Mouse (Mus musculus): ENCODE results near the gene 1700034J05Rik. TPM values are rescaled to one million over a fixed set of nuclear protein-coding genes. Genes with fewer than 3 reads are reported as not detected.

The 1700034J05Rik gene
- polyA plus RNA-seq, 1 experiment, result 188 TPM

DNA sequence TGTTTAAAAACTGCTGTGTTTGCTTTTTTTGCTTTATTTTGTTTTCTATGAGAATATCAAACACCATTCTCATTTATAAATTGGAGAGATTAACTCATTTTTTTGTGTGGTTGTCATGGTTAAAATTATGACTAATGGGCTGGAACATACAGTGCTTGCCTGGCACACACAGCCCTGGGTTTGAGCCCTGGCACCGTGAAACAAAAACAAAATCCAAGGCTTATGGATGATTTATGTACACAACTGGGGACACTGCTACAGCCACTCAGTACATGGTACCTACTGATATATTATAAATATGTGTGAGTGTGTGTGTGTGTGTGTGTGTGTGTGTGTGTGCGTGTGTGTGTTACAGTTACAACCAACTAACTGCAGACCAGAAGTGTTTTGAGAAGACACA is 19.2 kb upstream of the 1700034J05Rik start:
- no peak for TF ChIP-seq CTCF (IDR thresholded peaks at IDR 0.05; ENCODE audit: control insufficient read depth, insufficient read depth, insufficient replicate concordance, low read depth, low read length)
- no peak for TF ChIP-seq POLR2A (IDR thresholded peaks at IDR 0.05; ENCODE audit: control insufficient read depth, low read depth, low read length)
- H3K36me3 ChIP-seq (ENCODE audit: control insufficient read depth, insufficient read depth, low read length), result no peaks in the 10 kb centered on the region
- H3K4me1 ChIP-seq (ENCODE audit: control insufficient read depth, insufficient read depth, low read length), result no peaks in the 10 kb centered on the region
- no peak overlapping the region for H3K4me3 ChIP-seq (ENCODE audit: control insufficient read depth, low read depth, low read length)
- H3K27ac ChIP-seq (ENCODE audit: control insufficient read depth, insufficient read depth, low read depth, low read length), result no peak overlapping the region
- no peaks in the 10 kb centered on the region for H3K27me3 ChIP-seq (ENCODE audit: control insufficient read depth, insufficient read depth, low read length)

- no peak overlapping the region for H3K4me3 ChIP-seq (ENCODE audit: control insufficient read depth, low read depth, low read length)
- H3K27me3 ChIP-seq (ENCODE audit: control insufficient read depth, insufficient read depth, low read length), result no peaks in the 10 kb centered on the region
- H3K4me1 ChIP-seq (ENCODE audit: control insufficient read depth, insufficient read depth, low read length), result no peaks in the 10 kb centered on the region
- no peak overlapping the region for H3K27ac ChIP-seq (ENCODE audit: control insufficient read depth, insufficient read depth, low read depth, low read length)
- TF ChIP-seq CTCF (IDR thresholded peaks at IDR 0.05; ENCODE audit: control insufficient read depth, insufficient read depth, insufficient replicate concordance, low read depth, low read length), result no peak
- TF ChIP-seq POLR2A (IDR thresholded peaks at IDR 0.05; ENCODE audit: control insufficient read depth, low read depth, low read length), result no peak
- H3K36me3 ChIP-seq (ENCODE audit: control insufficient read depth, insufficient read depth, low read length), result no peaks in the 10 kb centered on the region
These were observed 18.5 kb upstream of the 1700034J05Rik start for GRCm38 (mm10) chr6:146972740-146973139.

DNA sequence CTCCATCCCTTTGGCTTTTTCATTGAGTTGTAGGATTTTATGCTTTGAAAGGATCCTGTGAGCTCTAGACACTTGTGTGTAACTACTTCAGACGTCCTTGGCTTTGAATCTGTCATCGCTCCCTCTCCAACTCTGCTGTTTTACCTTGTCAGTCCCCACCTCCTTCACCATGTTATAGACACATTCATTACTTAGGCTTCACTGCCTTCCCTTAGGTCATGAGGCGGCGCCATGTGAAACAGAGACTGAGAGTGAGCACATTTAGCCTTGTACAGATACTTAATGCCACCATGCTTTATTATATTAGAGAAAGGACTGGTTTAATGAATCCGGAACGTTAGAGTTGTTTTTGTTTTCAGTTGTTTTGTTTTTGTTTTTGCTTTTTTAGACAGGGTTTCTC is 17.8 kb upstream of the 1700034J05Rik start:
- Histone ChIP-seq H3K36me3 (ENCODE audit: control insufficient read depth, insufficient read depth, low read length) (no peaks in the 10 kb centered on the region), H3K4me1 (ENCODE audit: control insufficient read depth, insufficient read depth, low read length) (no peaks in the 10 kb centered on the region), H3K27ac (ENCODE audit: control insufficient read depth, insufficient read depth, low read depth, low read length) (no peak overlapping the region), H3K4me3 (ENCODE audit: control insufficient read depth, low read depth, low read length) (no peak overlapping the region), H3K27me3 (ENCODE audit: control insufficient read depth, insufficient read depth, low read length) (no peaks in the 10 kb centered on the region)
- TF ChIP-seq CTCF (IDR thresholded peaks at IDR 0.05; ENCODE audit: control insufficient read depth, insufficient read depth, insufficient replicate concordance, low read depth, low read length) (no peak), POLR2A (IDR thresholded peaks at IDR 0.05; ENCODE audit: control insufficient read depth, low read depth, low read length) (no peak)

GRCm38 (mm10) chr6:146971366-146971765 is 17.1 kb upstream of the 1700034J05Rik start:
- Histone ChIP-seq H3K27ac (ENCODE audit: control insufficient read depth, insufficient read depth, low read depth, low read length) (no peak overlapping the region), H3K36me3 (ENCODE audit: control insufficient read depth, insufficient read depth, low read length) (no peaks in the 10 kb centered on the region), H3K4me3 (ENCODE audit: control insufficient read depth, low read depth, low read length) (no peak overlapping the region), H3K4me1 (ENCODE audit: control insufficient read depth, insufficient read depth, low read length) (no peaks in the 10 kb centered on the region), H3K27me3 (ENCODE audit: control insufficient read depth, insufficient read depth, low read length) (no peaks in the 10 kb centered on the region)
- TF ChIP-seq POLR2A (IDR thresholded peaks at IDR 0.05; ENCODE audit: control insufficient read depth, low read depth, low read length), result no peak
- no peak for TF ChIP-seq CTCF (IDR thresholded peaks at IDR 0.05; ENCODE audit: control insufficient read depth, insufficient read depth, insufficient replicate concordance, low read depth, low read length)

DNA sequence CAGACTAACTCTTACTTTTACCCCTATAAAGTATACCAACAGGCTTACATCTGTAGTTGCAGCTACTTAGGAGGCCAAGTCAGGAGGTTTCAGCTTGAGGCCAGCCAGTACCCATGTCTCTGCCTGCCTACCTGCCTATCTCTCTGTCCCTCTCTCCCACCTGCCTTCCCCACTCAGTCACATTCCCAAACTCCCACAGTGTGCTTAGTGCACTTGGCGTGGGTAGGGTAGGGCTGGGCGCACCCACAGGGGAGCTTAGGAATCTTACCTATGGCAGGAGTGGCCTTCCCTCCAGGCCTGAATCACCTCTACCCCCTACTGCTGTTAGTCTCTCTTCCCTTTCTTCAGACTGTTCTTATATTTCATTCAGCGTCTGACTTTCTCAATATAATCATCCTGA is 16.6 kb upstream of the 1700034J05Rik start:
- H3K4me3 ChIP-seq (ENCODE audit: control insufficient read depth, low read depth, low read length), result no peak overlapping the region
- H3K27me3 ChIP-seq (ENCODE audit: control insufficient read depth, insufficient read depth, low read length), result no peaks in the 10 kb centered on the region
- no peaks in the 10 kb centered on the region for H3K36me3 ChIP-seq (ENCODE audit: control insufficient read depth, insufficient read depth, low read length)
- no peak overlapping the region for H3K27ac ChIP-seq (ENCODE audit: control insufficient read depth, insufficient read depth, low read depth, low read length)
- no peaks in the 10 kb centered on the region for H3K4me1 ChIP-seq (ENCODE audit: control insufficient read depth, insufficient read depth, low read length)
- TF ChIP-seq POLR2A (IDR thresholded peaks at IDR 0.05; ENCODE audit: control insufficient read depth, low read depth, low read length), result no peak
- TF ChIP-seq CTCF (IDR thresholded peaks at IDR 0.05; ENCODE audit: control insufficient read depth, insufficient read depth, insufficient replicate concordance, low read depth, low read length), result no peak

DNA sequence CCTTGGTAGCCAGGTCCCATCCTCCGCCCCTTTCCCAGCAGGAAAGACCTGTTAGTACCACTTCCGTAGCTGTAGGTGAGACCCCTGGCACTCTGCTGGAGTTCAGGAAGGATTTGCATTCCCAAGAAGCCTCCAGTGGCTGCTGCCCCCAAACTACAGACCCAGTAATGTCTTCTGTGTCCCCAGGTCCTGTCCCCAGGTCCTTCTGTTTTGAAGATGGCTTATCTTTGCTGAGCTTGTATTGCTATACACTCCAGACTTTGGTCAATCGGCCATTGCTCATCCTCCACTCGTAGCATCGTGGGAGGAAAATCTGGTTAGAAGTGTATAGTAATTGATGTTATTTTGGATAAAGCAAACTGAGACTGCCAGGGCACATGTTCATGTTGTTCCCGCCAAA is 13.6 kb upstream of the 1700034J05Rik start:
- no peak overlapping the region for H3K27ac ChIP-seq (ENCODE audit: control insufficient read depth, insufficient read depth, low read depth, low read length)
- H3K4me3 ChIP-seq (ENCODE audit: control insufficient read depth, low read depth, low read length), result no peak overlapping the region
- TF ChIP-seq POLR2A (IDR thresholded peaks at IDR 0.05; ENCODE audit: control insufficient read depth, low read depth, low read length) (no peak), CTCF (IDR thresholded peaks at IDR 0.05; ENCODE audit: control insufficient read depth, insufficient read depth, insufficient replicate concordance, low read depth, low read length) (no peak)
- no peaks in the 10 kb centered on the region for H3K4me1 ChIP-seq (ENCODE audit: control insufficient read depth, insufficient read depth, low read length)
- H3K27me3 ChIP-seq (ENCODE audit: control insufficient read depth, insufficient read depth, low read length), result no peaks in the 10 kb centered on the region
- H3K36me3 ChIP-seq (ENCODE audit: control insufficient read depth, insufficient read depth, low read length), result no peaks in the 10 kb centered on the region

- Histone ChIP-seq H3K36me3 (ENCODE audit: control insufficient read depth, insufficient read depth, low read length) (no peaks in the 10 kb centered on the region), H3K27me3 (ENCODE audit: control insufficient read depth, insufficient read depth, low read length) (no peaks in the 10 kb centered on the region), H3K27ac (ENCODE audit: control insufficient read depth, insufficient read depth, low read depth, low read length) (no peak overlapping the region), H3K4me1 (ENCODE audit: control insufficient read depth, insufficient read depth, low read length) (no peaks in the 10 kb centered on the region), H3K4me3 (ENCODE audit: control insufficient read depth, low read depth, low read length) (no peak overlapping the region)
- TF ChIP-seq CTCF (IDR thresholded peaks at IDR 0.05; ENCODE audit: control insufficient read depth, insufficient read depth, insufficient replicate concordance, low read depth, low read length), result no peak
- no peak for TF ChIP-seq POLR2A (IDR thresholded peaks at IDR 0.05; ENCODE audit: control insufficient read depth, low read depth, low read length)
These were observed 12.3 kb upstream of the 1700034J05Rik start for GRCm38 (mm10) chr6:146966446-146967019.
